7 mouse cellular contexts compared by ENCODE assay signal in genomic region chr7:19179173-19179572, GRCm38 (mm10). TPM values are rescaled to one million over a fixed set of nuclear protein-coding genes. Genes with fewer than 3 reads are reported as not detected.
A peak's percentile ranks its signal among the peaks of the same experiment; 100 is the strongest.
DNase-seq lines count a peak whose midpoint lies in the region; ATAC-seq and TF ChIP-seq lines count a peak whose summit lies in the region.

No protein-coding gene starts in this region.

- H3K9ac ChIP-seq in hindbrain, postnatal 0 days (replicated peaks; ENCODE audit: low read length) = peak overlapping the region; percentile 21; the same call in 1 of the 2 replicates

- 0 out of 2 replicates have a peak, but pooled peaks cover 5% of the 10 kb centered on the region for H3K27me3 ChIP-seq in hindbrain, postnatal 0 days (ENCODE audit: insufficient read depth, low read length)

- no peak for ATAC-seq in hindbrain, postnatal 0 days
- ATAC-seq in megakaryocyte progenitor cell, adult 5-6 weeks (replicated peaks; ENCODE audit: poor library complexity) = peak; percentile 70

- H3K9me3 ChIP-seq in hindbrain, postnatal 0 days (ENCODE audit: low read length) = no peaks in the 10 kb centered on the region

- DNase-seq in ZHBTc4 (ENCODE audit: low read depth, low spot score) = peak; percentile 89
- DNase-seq in cerebellum, adult 9-10 months = peak; percentile 61
- peak; percentile 66 for DNase-seq in gastrocnemius, postnatal 10 days
- DNase-seq in hindbrain, postnatal 0 days (ENCODE audit: low spot score) = peak; percentile 88
- peak; percentile 70 for DNase-seq in left cerebral cortex, postnatal 4 days
- peak; percentile 66 for DNase-seq in right cerebral cortex, postnatal 25 days

- intact Hi-C loops in left cerebral cortex, postnatal 4 days (cut with DNase I) = no loop called here

- peak overlapping the region; percentile 63 for H3K4me2 ChIP-seq in hindbrain, postnatal 0 days (ENCODE audit: low read depth, low read length)

- peaks cover 6% of the 10 kb centered on the region; the same call in 1 of the 2 replicates for H3K36me3 ChIP-seq in hindbrain, postnatal 0 days (ENCODE audit: insufficient read depth, low read length)

- 2% methylated on average over 32 of the region's 32 CpGs for WGBS in hindbrain, postnatal 0 days

- peak overlapping the region; percentile 63 for H3K4me3 ChIP-seq in hindbrain, postnatal 0 days (ENCODE audit: low read length)

- TF ChIP-seq CTCF in hindbrain, postnatal 0 days (IDR thresholded peaks at IDR 0.05; ENCODE audit: low read depth) = peak; percentile 77

- H3K27ac ChIP-seq in hindbrain, postnatal 0 days = no peak overlapping the region

- H3K4me1 ChIP-seq in hindbrain, postnatal 0 days (ENCODE audit: insufficient read depth, low read length) = peaks cover 5% of the 10 kb centered on the region; the same call in 1 of the 2 replicates

RNA-seq across cellular contexts. Expression of gene Eml2, which starts 3.0 kb away (rescaled TPM):
- total RNA-seq in gastrocnemius, postnatal 10 days (2021) = 10 to 100 TPM; 14.9 to 17.6 TPM
- 88.2 and 103 TPM in 2 replicates for total RNA-seq in hindbrain, postnatal 0 days (2014; rRNA removed)
- 15.0 and 18.9 TPM in 2 replicates for polyA plus RNA-seq in hindbrain, postnatal 0 days (2015; fragmentation: Nextera tagmentation; extraction: Ambion mirVana)
- 100 to 1,000 TPM; 102 to 106 TPM for total RNA-seq in left cerebral cortex, postnatal 4 days (2021)
- 4.3 and 5.5 TPM in 2 replicates for total RNA-seq in megakaryocyte progenitor cell, adult 5-6 weeks (2015)
- total RNA-seq in megakaryocyte progenitor cell, adult 5-6 weeks (2017) = 8.0 and 15.1 TPM in 2 replicates

RNA-seq across cellular contexts. Expression of gene Gipr, which starts 13.2 kb away (rescaled TPM):
- total RNA-seq in gastrocnemius, postnatal 10 days (2021) = under 1 TPM in 1 of 2 experiments, not detected in 1; 0.14 TPM
- total RNA-seq in hindbrain, postnatal 0 days (2014; rRNA removed) = 2.0 and 3.0 TPM in 2 replicates
- 0.85 and 1.3 TPM in 2 replicates for polyA plus RNA-seq in hindbrain, postnatal 0 days (2015; fragmentation: Nextera tagmentation; extraction: Ambion mirVana)
- total RNA-seq in left cerebral cortex, postnatal 4 days (2021) = 10 to 100 TPM; 22.7 to 25.8 TPM
- not detected in 2 replicates for total RNA-seq in megakaryocyte progenitor cell, adult 5-6 weeks (2015)
- total RNA-seq in megakaryocyte progenitor cell, adult 5-6 weeks (2017) = not detected in 2 replicates

RNA-seq across cellular contexts. Expression of gene Snrpd2, which starts 29.7 kb away (rescaled TPM):
- total RNA-seq in gastrocnemius, postnatal 10 days (2021) = 10 to 100 TPM; 72.9 to 77.4 TPM
- total RNA-seq in hindbrain, postnatal 0 days (2014; rRNA removed) = 34.1 and 42.9 TPM in 2 replicates
- 114 and 118 TPM in 2 replicates for polyA plus RNA-seq in hindbrain, postnatal 0 days (2015; fragmentation: Nextera tagmentation; extraction: Ambion mirVana)
- 100 to 1,000 TPM; 126 to 130 TPM for total RNA-seq in left cerebral cortex, postnatal 4 days (2021)
- total RNA-seq in megakaryocyte progenitor cell, adult 5-6 weeks (2015) = 106 and 117 TPM in 2 replicates
- total RNA-seq in megakaryocyte progenitor cell, adult 5-6 weeks (2017) = 78.6 and 83.9 TPM in 2 replicates

RNA-seq across cellular contexts. Expression of gene Qpctl, which starts 30.1 kb away (rescaled TPM):
- total RNA-seq in gastrocnemius, postnatal 10 days (2021) = 1 to 10 TPM; 5.0 to 5.5 TPM
- 17.3 and 18.3 TPM in 2 replicates for total RNA-seq in hindbrain, postnatal 0 days (2014; rRNA removed)
- 24.7 and 25.5 TPM in 2 replicates for polyA plus RNA-seq in hindbrain, postnatal 0 days (2015; fragmentation: Nextera tagmentation; extraction: Ambion mirVana)
- 10 to 100 TPM; 17.6 to 19.9 TPM for total RNA-seq in left cerebral cortex, postnatal 4 days (2021)
- 6.5 and 6.9 TPM in 2 replicates for total RNA-seq in megakaryocyte progenitor cell, adult 5-6 weeks (2015)
- total RNA-seq in megakaryocyte progenitor cell, adult 5-6 weeks (2017) = 3.4 and 5.6 TPM in 2 replicates

RNA-seq across cellular contexts. Expression of gene Gpr4, which starts 33.2 kb away (rescaled TPM):
- 1 to 10 TPM; 2.3 to 3.4 TPM for total RNA-seq in gastrocnemius, postnatal 10 days (2021)
- total RNA-seq in hindbrain, postnatal 0 days (2014; rRNA removed) = 3.8 and 4.5 TPM in 2 replicates
- polyA plus RNA-seq in hindbrain, postnatal 0 days (2015; fragmentation: Nextera tagmentation; extraction: Ambion mirVana) = 4.1 and 4.4 TPM in 2 replicates
- total RNA-seq in left cerebral cortex, postnatal 4 days (2021) = 1 to 10 TPM; 3.5 to 4.3 TPM
- 0.12 TPM in 1 of 2 replicates, not detected in the other for total RNA-seq in megakaryocyte progenitor cell, adult 5-6 weeks (2015)
- total RNA-seq in megakaryocyte progenitor cell, adult 5-6 weeks (2017) = not detected in 2 replicates
